Mouse (Mus musculus): ENCODE data around the gene 6030408B16Rik. TPM values are rescaled to one million over a fixed set of nuclear protein-coding genes. Genes with fewer than 3 reads are reported as not detected.

6030408B16Rik gene
- total RNA-seq (2021) (1 to 10 TPM in 1 of 2 experiments, under 1 TPM in 1; 0.70 to 1.1 TPM), polyA plus RNA-seq (2012; rRNA removed) (2.5 and 6.3 TPM in 2 replicates)
- long read RNA-seq, partial matches to known transcripts: 0 of 2 reads
- long read RNA-seq, other reads (novel, unspliced or antisense): 1 of 2 reads

DNA sequence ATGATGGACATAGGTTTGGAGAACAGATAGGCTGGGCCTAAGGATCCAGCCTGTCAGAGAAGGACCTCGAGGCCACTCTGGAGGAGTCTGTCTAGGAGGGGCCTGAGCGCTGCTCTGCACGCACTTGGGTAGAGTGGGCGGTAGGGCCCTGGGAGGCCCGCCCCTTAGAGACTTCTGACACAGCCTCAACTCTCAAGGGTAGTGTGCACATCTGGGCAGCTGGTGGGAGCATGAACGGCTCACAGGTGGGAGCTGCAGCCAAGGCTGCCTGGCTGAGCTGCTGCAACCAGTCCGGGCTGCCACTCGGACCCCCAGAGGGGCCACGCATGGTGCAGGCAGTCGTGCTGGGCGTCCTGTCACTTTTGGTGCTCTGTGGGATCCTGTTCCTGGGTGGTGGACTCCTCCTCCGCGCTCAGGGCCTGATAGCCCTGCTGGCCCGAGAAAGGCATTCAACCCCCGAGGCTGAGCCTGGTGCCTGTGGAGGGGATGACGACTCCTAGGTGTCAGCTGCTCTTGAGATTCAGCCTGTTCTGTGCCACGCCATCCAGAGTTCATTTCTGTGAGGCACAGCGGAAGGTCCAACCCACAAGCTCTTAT is at the start of gene 6030408B16Rik:
Gene 6030408B16Rik (plus strand): TSS at position 188 of the 597 bp plus-strand sequence.
- intact Hi-C loops (cut with DNase I): no loop called here
- no peak within 1 kb of the TSS for H3K4me3 ChIP-seq
- no peak within 1 kb of the TSS for H3K27ac ChIP-seq
- peaks cover 2% of the 10 kb centered on the region; the same call in 1 of the 2 replicates for H3K4me1 ChIP-seq (ENCODE audit: control insufficient read depth, insufficient read depth, low read length)
- peak within 1 kb of the TSS; percentile 6; the same call in 1 of the 2 replicates for H3K9ac ChIP-seq (ENCODE audit: low read depth, low read length)
- WGBS: 57% methylated on average over 18 of the region's 18 CpGs
- H3K27me3 ChIP-seq (ENCODE audit: control insufficient read depth, insufficient read depth, low read length): no peaks in the 10 kb centered on the region
- TF ChIP-seq EP300 (IDR thresholded peaks at IDR 0.05; ENCODE audit: insufficient read depth, low read depth, low read length): no peak
- peak; percentile 22; the same call in 1 of the 2 replicates for TF ChIP-seq POLR2A (IDR thresholded peaks at IDR 0.05; ENCODE audit: insufficient read depth, low read depth, low read length)
- no peak for TF ChIP-seq CTCF (IDR thresholded peaks at IDR 0.05)
- H3K79me2 ChIP-seq (replicated peaks; ENCODE audit: control insufficient read depth, insufficient read depth, low read length): no peaks in the 10 kb centered on the region
- H3K36me3 ChIP-seq (ENCODE audit: control insufficient read depth, insufficient read depth, low read length): no peaks in the 10 kb centered on the region
- peak in 1 of 2 experiments; percentile 33 for DNase-seq

GRCm38 (mm10) chr15:101244012-101244411 is 49.0 kb upstream of the 6030408B16Rik start:
- H3K27ac ChIP-seq: no peak overlapping the region
- H3K4me3 ChIP-seq: no peak overlapping the region
- WGBS: 81% methylated on average over 3 of the region's 3 CpGs
- H3K79me2 ChIP-seq (replicated peaks; ENCODE audit: control insufficient read depth, insufficient read depth, low read length): no peaks in the 10 kb centered on the region
- intact Hi-C loops (cut with DNase I): no loop called here
- TF ChIP-seq CTCF (IDR thresholded peaks at IDR 0.05) (no peak), POLR2A (IDR thresholded peaks at IDR 0.05; ENCODE audit: insufficient read depth, low read depth, low read length) (no peak), EP300 (IDR thresholded peaks at IDR 0.05; ENCODE audit: insufficient read depth, low read depth, low read length) (no peak)
- no peak overlapping the region for H3K9ac ChIP-seq (ENCODE audit: low read depth, low read length)
- H3K4me1 ChIP-seq (ENCODE audit: control insufficient read depth, insufficient read depth, low read length): peaks cover 13% of the 10 kb centered on the region
- H3K27me3 ChIP-seq (ENCODE audit: control insufficient read depth, insufficient read depth, low read length): no peaks in the 10 kb centered on the region
- no peaks in the 10 kb centered on the region; the same call in 1 of the 2 replicates for H3K36me3 ChIP-seq (ENCODE audit: control insufficient read depth, insufficient read depth, low read length)
- DNase-seq: no peak

GRCm38 (mm10) chr15:101246231-101247154 is 46.5 kb upstream of the 6030408B16Rik start:
- WGBS: 1% methylated on average over 56 of the region's 56 CpGs
- peak overlapping the region; percentile 93 for H3K27ac ChIP-seq

DNA sequence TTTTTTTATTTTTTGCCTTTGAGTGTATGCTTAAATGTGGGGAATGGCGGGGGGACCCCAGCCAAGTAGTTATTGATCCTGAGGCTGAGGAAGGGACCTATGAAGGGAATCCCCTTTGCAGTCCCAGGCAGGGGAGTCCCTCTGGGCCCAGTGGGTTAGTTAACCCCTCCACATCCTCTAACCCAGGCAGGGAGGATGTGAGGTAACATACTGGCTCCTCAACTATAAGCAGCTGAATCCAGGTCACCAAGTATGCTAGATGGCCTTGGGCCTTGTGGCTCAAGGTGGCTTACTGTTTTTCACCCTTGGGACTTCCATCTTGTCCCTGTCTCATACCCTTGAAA is 45.9 kb upstream of the 6030408B16Rik start:
- Histone ChIP-seq H3K36me3 (ENCODE audit: control insufficient read depth, insufficient read depth, low read length) (no peaks in the 10 kb centered on the region; the same call in 1 of the 2 replicates), H3K79me2 (replicated peaks; ENCODE audit: control insufficient read depth, insufficient read depth, low read length) (no peaks in the 10 kb centered on the region), H3K9ac (ENCODE audit: low read depth, low read length) (no peak overlapping the region), H3K27ac (peak overlapping the region; percentile 93), H3K4me1 (ENCODE audit: control insufficient read depth, insufficient read depth, low read length) (peaks cover 13% of the 10 kb centered on the region), H3K4me3 (no peak overlapping the region), H3K27me3 (ENCODE audit: control insufficient read depth, insufficient read depth, low read length) (no peaks in the 10 kb centered on the region)
- no peak for TF ChIP-seq POLR2A (IDR thresholded peaks at IDR 0.05; ENCODE audit: insufficient read depth, low read depth, low read length)
- TF ChIP-seq CTCF (IDR thresholded peaks at IDR 0.05): no peak
- TF ChIP-seq EP300 (IDR thresholded peaks at IDR 0.05; ENCODE audit: insufficient read depth, low read depth, low read length): no peak
- intact Hi-C loops (cut with DNase I): loop anchor here (1.0 kb wide), 1 partner anchor 19 kb away; no protein-coding TSS in a partner anchor
- DNase-seq: peak in 1 of 2 experiments; percentile 38
- 58% methylated on average over 1 of the region's 1 CpGs for WGBS

More at GRCm38 (mm10) chr15:101246231-101247154, 46.5 kb upstream of the 6030408B16Rik start:
- DNase-seq: peak; percentile 96 to 99
- H3K36me3 ChIP-seq (ENCODE audit: control insufficient read depth, insufficient read depth, low read length): no peaks in the 10 kb centered on the region; the same call in 1 of the 2 replicates
- peak overlapping the region; percentile 37 for H3K9ac ChIP-seq (ENCODE audit: low read depth, low read length)
- no peaks in the 10 kb centered on the region for H3K27me3 ChIP-seq (ENCODE audit: control insufficient read depth, insufficient read depth, low read length)
- H3K79me2 ChIP-seq (replicated peaks; ENCODE audit: control insufficient read depth, insufficient read depth, low read length): no peaks in the 10 kb centered on the region
- peaks cover 13% of the 10 kb centered on the region for H3K4me1 ChIP-seq (ENCODE audit: control insufficient read depth, insufficient read depth, low read length)
- peak; percentile 73 for TF ChIP-seq EP300 (IDR thresholded peaks at IDR 0.05; ENCODE audit: insufficient read depth, low read depth, low read length)
- peak; percentile 69 for TF ChIP-seq CTCF (IDR thresholded peaks at IDR 0.05)
- TF ChIP-seq POLR2A (IDR thresholded peaks at IDR 0.05; ENCODE audit: insufficient read depth, low read depth, low read length): peak; percentile 59
- intact Hi-C loops (cut with DNase I): loop anchor here (1.0 kb wide), 1 partner anchor 20 kb away; no protein-coding TSS in a partner anchor
- peak overlapping the region; percentile 31 for H3K4me3 ChIP-seq

GRCm38 (mm10) chr15:101248029-101248710 is 44.8 kb upstream of the 6030408B16Rik start:
- H3K36me3 ChIP-seq (ENCODE audit: control insufficient read depth, insufficient read depth, low read length): no peaks in the 10 kb centered on the region; the same call in 1 of the 2 replicates
- peaks cover 15% of the 10 kb centered on the region for H3K4me1 ChIP-seq (ENCODE audit: control insufficient read depth, insufficient read depth, low read length)
- no peaks in the 10 kb centered on the region for H3K27me3 ChIP-seq (ENCODE audit: control insufficient read depth, insufficient read depth, low read length)
- TF ChIP-seq CTCF (IDR thresholded peaks at IDR 0.05) (no peak), POLR2A (IDR thresholded peaks at IDR 0.05; ENCODE audit: insufficient read depth, low read depth, low read length) (no peak), EP300 (IDR thresholded peaks at IDR 0.05; ENCODE audit: insufficient read depth, low read depth, low read length) (no peak)
- 7% methylated on average over 5 of the region's 5 CpGs for WGBS
- H3K4me3 ChIP-seq: no peak overlapping the region
- intact Hi-C loops (cut with DNase I): no loop called here
- peak in 1 of 2 experiments; percentile 70 for DNase-seq
- H3K79me2 ChIP-seq (replicated peaks; ENCODE audit: control insufficient read depth, insufficient read depth, low read length): no peaks in the 10 kb centered on the region
- 0 out of 2 replicates have a peak overlapping the region, but pooled peaks have one; percentile 34 for H3K9ac ChIP-seq (ENCODE audit: low read depth, low read length)
- peak overlapping the region; percentile 93 for H3K27ac ChIP-seq

Data from heart, adult 2 months (tissue).